Mouse (Mus musculus) forebrain, embryonic 10.5 days (tissue): ENCODE results near the gene Pramel3. TPM values are rescaled to one million over a fixed set of nuclear protein-coding genes. Genes with fewer than 3 reads are reported as not detected.
"Not testable (repeated sequence)": the region's sequence is repeated elsewhere in the genome, so short reads cannot be mapped to it uniquely, and the experiment has no call there.

Experiments
- DNase-seq: peaks from one replicate; pipeline ENCODE4 v3.0.0-alpha.2; 2017; ENCODE audit warnings: low spot score; ENCODE audit errors: extremely low spot score
- H3K27ac ChIP-seq: fragments of 300-500 bp; sonication (generic); 2 replicates; pipeline ENCODE4 v1.5.1; 2016; ENCODE audit warnings: mild to moderate bottlenecking
- H3K27me3 ChIP-seq: fragments of 300-500 bp; sonication (generic); 2 replicates; pipeline ENCODE4 v1.6.1; 2016; ENCODE audit warnings: mild to moderate bottlenecking; ENCODE audit not compliant: poor library complexity, severe bottlenecking
- H3K36me3 ChIP-seq: fragments of 300-500 bp; sonication (generic); replicated peaks from 2 replicates; pipeline ENCODE4 v1.6.1; 2016; ENCODE audit warnings: mild to moderate bottlenecking, moderate library complexity
- H3K4me1 ChIP-seq: fragments of 300-500 bp; sonication (generic); 2 replicates; pipeline ENCODE4 v1.6.1; 2016
- H3K4me3 ChIP-seq: fragments of 300-500 bp; sonication (generic); 2 replicates; pipeline ENCODE4 v1.5.1; 2016; ENCODE audit warnings: mild to moderate bottlenecking, moderate library complexity
- H3K9me3 ChIP-seq: fragments of 300-500 bp; sonication (generic); 2 replicates; pipeline ENCODE4 v1.6.1; 2016; ENCODE audit warnings: mild to moderate bottlenecking, moderate library complexity
- WGBS: fragments of 180-500 bp; shearing (Covaris S2); methylation state at CpG from one replicate; pipeline ENCODE4 v1.1.7; 2016; 5-methylcytosine and 5-hydroxymethylcytosine counted together
- polyA plus RNA-seq: library from polyadenylated mRNA; unstranded; fragments of >200 nt; fragmentation: Nextera tagmentation; extraction: Ambion mirVana; gene quantifications from 2 replicates; pipeline ENCODE4 v1.2.1, GENCODE M21; 2016

Gene Pramel3
- polyA plus RNA-seq, result not detected in 2 replicates

DNA sequence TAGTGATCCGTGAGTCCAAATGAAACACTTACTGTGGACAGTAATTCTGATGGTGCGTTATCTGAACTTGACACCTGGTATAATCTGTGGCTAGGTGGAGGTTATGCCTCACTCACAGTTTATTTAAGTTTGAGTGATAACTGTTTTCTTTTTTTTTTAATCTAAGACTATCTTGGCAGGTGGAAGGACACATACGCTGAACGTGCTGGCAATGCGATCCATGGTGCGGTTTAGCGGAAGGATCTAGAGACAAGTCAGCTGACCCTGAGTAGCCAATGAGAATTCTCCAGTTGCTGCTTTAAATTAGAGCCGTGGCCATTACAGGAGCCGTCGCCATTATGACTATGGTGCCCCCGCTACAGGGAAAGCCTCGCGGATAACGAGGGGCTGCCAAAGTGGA lies at the start of gene Pramel3:
Gene Pramel3 (plus strand): TSS at position 301 of the 400 bp plus-strand sequence.
- H3K4me3 ChIP-seq, H3K4me1 ChIP-seq, H3K27me3 ChIP-seq, DNase-seq, H3K36me3 ChIP-seq, H3K27ac ChIP-seq, H3K9me3 ChIP-seq: not testable (repeated sequence)
- 98% methylated on average over 14 of the region's 14 CpGs for WGBS

DNA sequence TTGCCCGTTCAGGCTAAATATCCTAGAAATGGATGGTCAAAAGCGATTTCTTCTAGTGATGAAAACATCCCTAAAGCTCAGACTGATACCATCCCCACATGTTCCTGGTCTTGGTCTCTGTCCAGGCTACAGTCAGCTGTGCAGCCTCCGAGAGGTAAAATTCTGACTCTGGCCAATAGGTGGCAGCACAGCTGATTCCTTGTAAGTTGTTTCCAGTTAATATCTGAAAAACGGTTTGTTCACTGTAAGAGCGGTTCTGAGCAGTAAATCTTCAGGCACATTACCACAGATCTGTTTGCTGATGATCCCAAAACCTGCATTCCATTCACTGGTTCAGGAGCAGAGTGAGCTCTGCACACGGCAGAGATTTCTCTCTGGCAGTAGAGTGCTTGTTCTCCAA lies 58.6 kb downstream of the Pramel3 start:
- H3K27ac ChIP-seq, H3K36me3 ChIP-seq, H3K9me3 ChIP-seq, H3K4me1 ChIP-seq, DNase-seq, H3K4me3 ChIP-seq, H3K27me3 ChIP-seq: not testable (repeated sequence)
- WGBS, result 29% methylated on average over 3 of the region's 6 CpGs

DNA sequence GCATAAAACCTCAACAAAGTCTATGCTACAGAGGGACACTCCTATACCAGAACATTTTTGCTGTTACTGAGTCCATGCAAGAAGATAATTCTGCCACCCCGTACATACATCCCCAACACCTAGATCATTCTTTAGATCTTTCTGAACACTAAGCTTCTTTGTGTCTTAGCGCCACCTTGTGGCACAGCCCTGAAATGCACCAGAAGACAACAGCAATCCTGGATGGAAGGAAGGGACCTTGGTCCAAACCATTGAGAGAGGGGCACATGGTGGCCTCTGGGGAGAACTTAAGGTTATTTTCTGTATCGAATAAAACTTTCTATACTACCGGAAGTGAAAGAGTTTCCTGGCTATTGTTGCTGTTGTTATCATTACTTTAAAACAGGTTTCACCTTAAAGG lies 59.8 kb downstream of the Pramel3 start:
- H3K27me3 ChIP-seq, H3K27ac ChIP-seq: not testable (repeated sequence)
- WGBS, result no CpG with 5 or more reads among the region's 4 CpGs

More for the DNA sequence above, 59.8 kb downstream of the Pramel3 start:
- not testable (repeated sequence) for H3K36me3 ChIP-seq, DNase-seq, H3K9me3 ChIP-seq, H3K4me3 ChIP-seq, H3K4me1 ChIP-seq

Other genes with a start within 250 kb of the Pramel3 start
- not detected in 2 replicates for gene Gm15023, start 124.7 kb upstream of the Pramel3 start, polyA plus RNA-seq
- gene Tceal6, start 91.6 kb upstream of the Pramel3 start, polyA plus RNA-seq, result 1.4 and 1.9 TPM in 2 replicates
- gene Gm5128, start 71.0 kb downstream of the Pramel3 start, polyA plus RNA-seq, result not detected in 2 replicates
- gene Gm7903, start 131.5 kb downstream of the Pramel3 start, polyA plus RNA-seq, result not detected in 2 replicates
- not detected in 2 replicates for gene AV320801, start 192.3 kb downstream of the Pramel3 start, polyA plus RNA-seq